ENCODE assay signal across 8 mouse cellular contexts in the genomic region with DNA sequence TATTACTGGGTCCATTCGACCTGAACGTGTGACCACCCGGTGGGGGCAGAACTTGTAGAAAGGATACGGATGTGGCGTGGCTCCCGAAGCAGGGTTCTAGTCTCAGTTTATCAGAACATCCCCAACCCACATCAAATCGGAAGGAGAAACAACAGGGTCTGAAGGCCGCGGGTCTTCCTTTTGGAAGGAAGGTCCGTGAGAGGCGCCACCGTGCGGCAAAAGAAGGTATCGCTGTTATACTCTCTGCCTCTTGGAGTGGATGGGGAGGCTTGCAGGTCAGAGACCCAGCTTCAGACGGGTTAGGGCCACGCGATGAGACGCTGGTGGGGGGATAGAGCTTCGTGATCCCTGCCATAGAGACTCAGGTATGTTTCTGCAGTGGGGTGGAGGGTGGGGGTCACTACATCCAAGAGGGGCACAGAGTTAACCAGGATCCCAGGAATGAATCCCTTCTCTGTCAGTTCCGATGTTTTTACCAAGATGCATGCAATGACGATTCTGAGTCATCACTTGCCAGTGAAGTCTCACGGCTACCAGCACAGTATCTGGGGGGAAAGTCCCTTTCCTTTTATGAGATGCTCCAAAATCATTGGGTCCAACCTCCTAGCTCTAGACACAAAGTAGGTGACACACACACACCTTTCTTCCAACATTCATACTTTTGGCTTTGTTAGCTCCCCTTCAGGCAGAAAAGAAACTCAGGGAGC. TPM values are rescaled to one million over a fixed set of nuclear protein-coding genes. Genes with fewer than 3 reads are reported as not detected.
DNase-seq lines count a peak whose midpoint lies in the region; ATAC-seq lines count a peak whose summit lies in the region.

No protein-coding gene starts in this region.

- DNase-seq in right cerebral cortex, adult 2 months (ENCODE audit: low spot score in 2 of 2), result peak; percentile 49 to 66
- DNase-seq in right cerebral cortex, adult 18-20 months, result no peak
- DNase-seq in adrenal gland, postnatal 4 days (ENCODE audit: low spot score in 2 of 2), result peak; percentile 49 to 62
- peak; percentile 90 for DNase-seq in intestine, embryonic 14.5 days (ENCODE audit: low spot score)
- peak; percentile 70 for DNase-seq in liver, embryonic 11.5 days (ENCODE audit: low spot score)
- DNase-seq in neural tube, embryonic 10.5 days (ENCODE audit: extremely low spot score, low spot score), result peak; percentile 86
- DNase-seq in thymus, postnatal 4 days, result peak; percentile 91

- 25% methylated on average over 22 of the region's 22 CpGs for WGBS in embryonic facial prominence, embryonic 15.5 days
- 28% methylated on average over 22 of the region's 22 CpGs for WGBS in intestine, embryonic 14.5 days
- 22% methylated on average over 22 of the region's 22 CpGs for WGBS in liver, embryonic 11.5 days

- no peaks in the 10 kb centered on the region for H3K27me3 ChIP-seq in embryonic facial prominence, embryonic 15.5 days
- H3K27me3 ChIP-seq in intestine, embryonic 14.5 days (replicated peaks; ENCODE audit: control insufficient read depth, insufficient read depth, low read length), result no peaks in the 10 kb centered on the region
- H3K27me3 ChIP-seq in liver, embryonic 11.5 days (replicated peaks; ENCODE audit: control insufficient read depth, insufficient read depth, low read length), result no peaks in the 10 kb centered on the region; the same call in 1 of the 2 replicates

- H3K9me3 ChIP-seq in embryonic facial prominence, embryonic 15.5 days (replicated peaks), result no peaks in the 10 kb centered on the region
- no peaks in the 10 kb centered on the region for H3K9me3 ChIP-seq in intestine, embryonic 14.5 days (ENCODE audit: control insufficient read depth, low read length)
- no peaks in the 10 kb centered on the region for H3K9me3 ChIP-seq in liver, embryonic 11.5 days (ENCODE audit: control insufficient read depth, low read length)

- peak overlapping the region; percentile 27; the same call in 1 of the 2 replicates for H3K4me2 ChIP-seq in embryonic facial prominence, embryonic 15.5 days (replicated peaks)
- no peak overlapping the region for H3K4me2 ChIP-seq in intestine, embryonic 14.5 days (ENCODE audit: low read length)
- H3K4me2 ChIP-seq in liver, embryonic 11.5 days, result peak overlapping the region; percentile 38

- no peak for ATAC-seq in embryonic facial prominence, embryonic 15.5 days (ENCODE audit: insufficient number of reproducible peaks, low FRiP score, low TSS enrichment, low read depth)
- no peak for ATAC-seq in intestine, embryonic 14.5 days (replicated peaks; ENCODE audit: low FRiP score, low TSS enrichment, low read depth)
- no peak; the same call in 1 of the 2 replicates for ATAC-seq in liver, embryonic 11.5 days (replicated peaks; ENCODE audit: low FRiP score)

- H3K9ac ChIP-seq in embryonic facial prominence, embryonic 15.5 days, result no peak overlapping the region
- H3K9ac ChIP-seq in intestine, embryonic 14.5 days (ENCODE audit: low read length), result no peak overlapping the region
- H3K9ac ChIP-seq in liver, embryonic 11.5 days (ENCODE audit: low read depth, low read length), result no peak overlapping the region

- peaks cover 17% of the 10 kb centered on the region for H3K4me1 ChIP-seq in embryonic facial prominence, embryonic 15.5 days
- peaks cover 3% of the 10 kb centered on the region; the same call in 1 of the 2 replicates for H3K4me1 ChIP-seq in intestine, embryonic 14.5 days (replicated peaks; ENCODE audit: control insufficient read depth, insufficient read depth, low read length)
- peaks cover 8% of the 10 kb centered on the region for H3K4me1 ChIP-seq in liver, embryonic 11.5 days (replicated peaks; ENCODE audit: control insufficient read depth, insufficient read depth, low read length)

- no peak overlapping the region for H3K4me3 ChIP-seq in embryonic facial prominence, embryonic 15.5 days (replicated peaks)
- no peak overlapping the region for H3K4me3 ChIP-seq in intestine, embryonic 14.5 days (ENCODE audit: low read depth, low read length)
- H3K4me3 ChIP-seq in liver, embryonic 11.5 days (ENCODE audit: low read depth, low read length), result no peak overlapping the region

- peak overlapping the region; percentile 93; the same call in 1 of the 2 replicates for H3K27ac ChIP-seq in embryonic facial prominence, embryonic 15.5 days (replicated peaks)
- H3K27ac ChIP-seq in intestine, embryonic 14.5 days (ENCODE audit: low read depth), result no peak overlapping the region
- no peak overlapping the region for H3K27ac ChIP-seq in liver, embryonic 11.5 days (ENCODE audit: low read depth, low read length)

- H3K36me3 ChIP-seq in embryonic facial prominence, embryonic 15.5 days, result no peaks in the 10 kb centered on the region
- H3K36me3 ChIP-seq in intestine, embryonic 14.5 days (ENCODE audit: control insufficient read depth, insufficient read depth, low read length), result no peaks in the 10 kb centered on the region
- no peaks in the 10 kb centered on the region for H3K36me3 ChIP-seq in liver, embryonic 11.5 days (ENCODE audit: control insufficient read depth, insufficient read depth, low read length)

RNA-seq across cellular contexts. Expression of gene Fam76a, which starts 17.2 kb away (rescaled TPM):
- total RNA-seq in adrenal gland, postnatal 4 days (2021), result 10 to 100 TPM; 37.0 to 37.1 TPM
- 47.3 and 47.9 TPM in 2 replicates for polyA plus RNA-seq in embryonic facial prominence, embryonic 15.5 days (2015; fragmentation: Nextera tagmentation; extraction: Ambion mirVana)
- polyA plus RNA-seq in intestine, embryonic 14.5 days (2014; fragmentation: Nextera tagmentation; extraction: Ambion mirVana), result 40.1 and 41.9 TPM in 2 replicates
- 27.8 and 32.2 TPM in 2 replicates for polyA plus RNA-seq in liver, embryonic 11.5 days (2014; fragmentation: Nextera tagmentation; extraction: Ambion mirVana)

RNA-seq across cellular contexts. Expression of gene Fgr, which starts 34.3 kb away (rescaled TPM):
- total RNA-seq in adrenal gland, postnatal 4 days (2021), result 1 to 10 TPM; 1.2 to 1.5 TPM
- polyA plus RNA-seq in embryonic facial prominence, embryonic 15.5 days (2015; fragmentation: Nextera tagmentation; extraction: Ambion mirVana), result 0.55 and 0.65 TPM in 2 replicates
- 0.62 and 0.99 TPM in 2 replicates for polyA plus RNA-seq in intestine, embryonic 14.5 days (2014; fragmentation: Nextera tagmentation; extraction: Ambion mirVana)
- polyA plus RNA-seq in liver, embryonic 11.5 days (2014; fragmentation: Nextera tagmentation; extraction: Ambion mirVana), result 0.23 and 0.73 TPM in 2 replicates

RNA-seq across cellular contexts. Expression of gene Stx12, which starts 55.3 kb away (rescaled TPM):
- 10 to 100 TPM; 54.8 to 58.3 TPM for total RNA-seq in adrenal gland, postnatal 4 days (2021)
- polyA plus RNA-seq in embryonic facial prominence, embryonic 15.5 days (2015; fragmentation: Nextera tagmentation; extraction: Ambion mirVana), result 59.4 and 61.4 TPM in 2 replicates
- 58.1 and 63.4 TPM in 2 replicates for polyA plus RNA-seq in intestine, embryonic 14.5 days (2014; fragmentation: Nextera tagmentation; extraction: Ambion mirVana)
- polyA plus RNA-seq in liver, embryonic 11.5 days (2014; fragmentation: Nextera tagmentation; extraction: Ambion mirVana), result 33.1 and 34.9 TPM in 2 replicates
